Mouse (Mus musculus) limb, embryonic 14.5 days (tissue): ENCODE measurements around the gene Odr4. TPM values are rescaled to one million over a fixed set of nuclear protein-coding genes. Genes with fewer than 3 reads are reported as not detected.
A peak's percentile ranks its signal among the peaks of the same experiment; 100 is the strongest.

Experiments used
- ATAC-seq: fragments of 200-750 bp; cut with Nextera tagmentation; 2 replicates; pipeline ENCODE4 v1.8.0; 2017; ENCODE audit warnings: low read depth, moderate number of reproducible peaks, moderate TSS enrichment; ENCODE audit not compliant: low FRiP score
- DNase-seq: peaks from one replicate; pipeline ENCODE4 v3.0.0-alpha.2; 2015; ENCODE audit warnings: low spot score
- H3K27ac ChIP-seq: fragments of 300-500 bp; sonication (generic); replicated peaks from 2 replicates; pipeline ENCODE4 v1.5.1; 2014; ENCODE audit warnings: low read depth, mild to moderate bottlenecking, low read length, moderate library complexity, mixed read lengths
- H3K27me3 ChIP-seq: fragments of 300-500 bp; sonication (generic); 2 replicates; pipeline ENCODE4 v1.6.1; 2014; ENCODE audit warnings: low read length, mixed read lengths; ENCODE audit not compliant: control insufficient read depth, insufficient read depth
- H3K36me3 ChIP-seq: fragments of 300-500 bp; sonication (generic); 2 replicates; pipeline ENCODE4 v1.6.1; 2014; ENCODE audit warnings: mild to moderate bottlenecking, low read length, moderate library complexity, mixed read lengths; ENCODE audit not compliant: control insufficient read depth, insufficient read depth
- H3K4me1 ChIP-seq: fragments of 300-500 bp; sonication (generic); 2 replicates; pipeline ENCODE4 v1.6.1; 2014; ENCODE audit warnings: antibody characterized with exemption, low read length, mixed read lengths; ENCODE audit not compliant: control insufficient read depth, insufficient read depth
- H3K4me2 ChIP-seq: fragments of 300-500 bp; sonication (generic); replicated peaks from 2 replicates; pipeline ENCODE4 v1.6.1; 2014; ENCODE audit warnings: low read depth, mild to moderate bottlenecking, low read length, moderate library complexity; ENCODE audit not compliant: severe bottlenecking
- H3K4me3 ChIP-seq: fragments of 300-500 bp; sonication (generic); replicated peaks from 2 replicates; pipeline ENCODE4 v1.5.1; 2014; ENCODE audit warnings: low read length
- H3K9ac ChIP-seq: fragments of 300-500 bp; sonication (generic); 2 replicates; pipeline ENCODE4 v1.6.1; 2014; ENCODE audit warnings: mild to moderate bottlenecking, low read depth, low read length, moderate library complexity; ENCODE audit not compliant: severe bottlenecking
- H3K9me3 ChIP-seq: fragments of 300-500 bp; sonication (generic); 2 replicates; pipeline ENCODE4 v1.6.1; 2016; ENCODE audit warnings: low read length; ENCODE audit not compliant: control insufficient read depth
- POLR2A ChIP-seq: fragments of 200-500 bp; IDR thresholded peaks from 2 replicates; pipeline ENCODE4 v1.8.0; 2012; ENCODE audit warnings: inconsistent platforms, mild to moderate bottlenecking, moderate library complexity, borderline replicate concordance; ENCODE audit not compliant: insufficient read depth, insufficient read length; ENCODE audit errors: extremely low read depth
- WGBS: fragments of 180-500 bp; shearing (Covaris S2); extraction: QIAGEN DNeasy Blood & Tissue Kit; methylation state at CpG from one replicate; pipeline ENCODE4 v1.1.7; 2014; 5-methylcytosine and 5-hydroxymethylcytosine counted together
- polyA plus RNA-seq, 2 experiments: library from polyadenylated mRNA; depleted of rRNA in 1 of 2; stranded (reverse) in 1 of 2; unstranded in 1 of 2; fragments of >200 nt; fragmentation: Nextera tagmentation in 1 of 2; extraction: Ambion mirVana in 1 of 2; gene quantifications; 2 replicates each; pipeline versions ENCODE4 v1.2.1 to v1.2.3; 2012 to 2014

Odr4 gene
- polyA plus RNA-seq, 2 experiments = 29.4 to 42.9 TPM

DNA sequence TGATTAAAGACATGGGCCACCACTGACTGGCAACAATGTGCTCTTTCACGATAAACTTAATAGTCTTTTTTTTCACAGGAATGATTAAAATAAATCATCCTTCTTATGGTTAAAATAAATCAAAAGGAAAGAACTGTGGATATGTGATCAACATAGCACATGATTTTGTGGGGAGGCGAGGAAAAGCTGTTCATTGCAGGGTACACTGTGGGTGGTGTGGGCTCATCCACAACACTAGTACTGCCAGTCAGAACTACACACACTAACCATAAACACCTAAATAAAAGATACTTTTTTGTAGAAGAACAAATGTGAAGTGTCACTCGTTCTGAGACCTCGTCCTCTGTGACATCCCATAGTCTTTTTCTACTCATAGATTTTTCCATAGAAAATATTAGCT, 8.7 kb downstream of the Odr4 start:
- TF ChIP-seq POLR2A = no peak
- ATAC-seq = no peak
- H3K36me3 ChIP-seq = peaks cover 50% of the 10 kb centered on the region

DNA sequence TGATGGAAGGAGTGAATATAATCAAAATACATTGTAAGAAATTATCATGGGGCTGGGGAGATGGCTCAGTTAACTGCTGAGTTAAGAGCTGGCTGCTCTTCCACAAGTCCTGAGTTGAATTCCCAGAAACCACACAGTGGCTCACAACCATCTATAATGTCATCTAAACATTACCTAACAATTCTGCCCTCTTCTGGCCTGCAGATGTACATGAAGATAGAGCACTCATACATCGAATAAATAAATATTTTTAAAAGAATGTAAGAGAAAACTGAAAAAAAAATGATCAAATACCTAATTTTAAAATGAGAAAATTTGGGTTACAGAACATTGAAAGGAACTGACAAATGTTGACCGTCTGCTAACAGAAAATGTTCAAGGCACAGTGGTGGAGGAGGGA, 18.6 kb downstream of the Odr4 start:
- no peaks in the 10 kb centered on the region for H3K9me3 ChIP-seq
- ATAC-seq (no peak), DNase-seq (no peak)
- no peaks in the 10 kb centered on the region for H3K4me1 ChIP-seq
- H3K9ac ChIP-seq = no peak overlapping the region
- H3K4me2 ChIP-seq = no peak overlapping the region
- H3K27ac ChIP-seq = no peak overlapping the region
- no peak overlapping the region for H3K4me3 ChIP-seq
- peaks cover 28% of the 10 kb centered on the region for H3K36me3 ChIP-seq
- no peaks in the 10 kb centered on the region for H3K27me3 ChIP-seq
- TF ChIP-seq POLR2A = no peak
- WGBS = 90% methylated on average over 2 of the region's 2 CpGs

More for the DNA sequence above, 8.7 kb downstream of the Odr4 start:
- no peak for DNase-seq
- no peak overlapping the region for H3K27ac ChIP-seq
- no peak overlapping the region for H3K9ac ChIP-seq
- no peaks in the 10 kb centered on the region for H3K9me3 ChIP-seq
- no peak overlapping the region for H3K4me2 ChIP-seq
- no peak overlapping the region for H3K4me3 ChIP-seq
- H3K27me3 ChIP-seq = no peaks in the 10 kb centered on the region
- WGBS = 96% methylated on average over 4 of the region's 4 CpGs
- no peaks in the 10 kb centered on the region for H3K4me1 ChIP-seq

- no peaks in the 10 kb centered on the region for H3K4me1 ChIP-seq
- DNase-seq (peak; percentile 64), ATAC-seq (no peak)
- 83% methylated on average over 3 of the region's 3 CpGs for WGBS
- H3K4me2 ChIP-seq = no peak overlapping the region
- H3K4me3 ChIP-seq = no peak overlapping the region
- H3K27me3 ChIP-seq = no peaks in the 10 kb centered on the region
- peaks cover 22% of the 10 kb centered on the region for H3K36me3 ChIP-seq
- no peaks in the 10 kb centered on the region for H3K9me3 ChIP-seq
- no peak overlapping the region for H3K27ac ChIP-seq
- no peak for TF ChIP-seq POLR2A
- H3K9ac ChIP-seq = no peak overlapping the region
Measured at GRCm38 (mm10) chr1:150372895-150373294, 20.0 kb downstream of the Odr4 start.

GRCm38 (mm10) chr1:150360864-150361263, 32.0 kb downstream of the Odr4 start:
- WGBS = 92% methylated on average over 1 of the region's 1 CpGs
- Histone ChIP-seq H3K4me1 (no peaks in the 10 kb centered on the region), H3K4me3 (no peak overlapping the region), H3K4me2 (no peak overlapping the region), H3K36me3 (peaks cover 15% of the 10 kb centered on the region), H3K9ac (no peak overlapping the region), H3K27ac (no peak overlapping the region), H3K9me3 (no peaks in the 10 kb centered on the region), H3K27me3 (no peaks in the 10 kb centered on the region)
- ATAC-seq (no peak), DNase-seq (no peak)
- no peak for TF ChIP-seq POLR2A

- TF ChIP-seq POLR2A = no peak
- WGBS = 73% methylated on average over 2 of the region's 2 CpGs
- ATAC-seq (no peak), DNase-seq (no peak)
- Histone ChIP-seq H3K27me3 (no peaks in the 10 kb centered on the region), H3K9ac (no peak overlapping the region), H3K4me1 (no peaks in the 10 kb centered on the region), H3K36me3 (no peaks in the 10 kb centered on the region), H3K4me2 (no peak overlapping the region), H3K4me3 (no peak overlapping the region), H3K27ac (no peak overlapping the region), H3K9me3 (no peaks in the 10 kb centered on the region)
Measured at GRCm38 (mm10) chr1:150335111-150335510, 57.8 kb downstream of the Odr4 start.

DNA sequence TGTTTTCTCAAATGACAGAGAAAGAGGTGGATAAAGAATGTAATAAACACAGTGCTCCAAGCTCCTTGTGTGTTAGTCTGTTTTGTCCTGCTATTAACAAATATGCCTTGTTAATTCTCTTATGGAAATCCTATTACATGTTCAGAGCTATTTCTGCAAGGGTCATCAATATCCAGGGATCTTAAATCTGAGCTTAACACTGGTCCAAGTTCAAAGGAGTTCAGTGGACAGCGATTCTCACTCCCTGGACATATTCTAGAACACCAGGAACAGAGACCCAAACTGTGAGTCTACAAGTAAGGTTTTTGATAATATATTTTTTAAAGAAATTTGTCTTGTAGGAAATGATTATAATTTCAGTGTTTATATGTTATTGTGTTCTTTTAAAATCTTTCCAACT, 73.7 kb downstream of the Odr4 start, which contains the start of gene Pdc:
TSS of gene Pdc (plus strand) at position 213 of the 400 bp plus-strand sequence.
- TF ChIP-seq POLR2A = no peak
- ATAC-seq (no peak), DNase-seq (no peak)
- Histone ChIP-seq H3K36me3 (no peaks in the 10 kb centered on the region), H3K27me3 (no peaks in the 10 kb centered on the region), H3K9me3 (no peaks in the 10 kb centered on the region), H3K27ac (no peak within 1 kb of the TSS), H3K4me2 (no peak within 1 kb of the TSS), H3K4me1 (no peaks in the 10 kb centered on the region), H3K4me3 (no peak within 1 kb of the TSS), H3K9ac (no peak within 1 kb of the TSS)
- WGBS = 83% methylated on average over 1 of the region's 1 CpGs

Other genes starting within 250 kb of the Odr4 start
- 0.10 and 0.18 TPM in 2 replicates for gene Pdc, start 73.7 kb downstream of the Odr4 start, polyA plus RNA-seq (2012; rRNA removed)
- gene Pdc, start 73.7 kb downstream of the Odr4 start, polyA plus RNA-seq (2014; fragmentation: Nextera tagmentation; extraction: Ambion mirVana) = not detected in 2 replicates
- 89.4 and 122 TPM in 2 replicates for gene Tpr, start 242 bp downstream of the Odr4 start, polyA plus RNA-seq (2012; rRNA removed)
- 154 and 177 TPM in 2 replicates for gene Tpr, start 242 bp downstream of the Odr4 start, polyA plus RNA-seq (2014; fragmentation: Nextera tagmentation; extraction: Ambion mirVana)
- 1.9 and 2.5 TPM in 2 replicates for gene Prg4, start 73.1 kb upstream of the Odr4 start, polyA plus RNA-seq (2012; rRNA removed)
- 2.3 and 2.8 TPM in 2 replicates for gene Prg4, start 73.1 kb upstream of the Odr4 start, polyA plus RNA-seq (2014; fragmentation: Nextera tagmentation; extraction: Ambion mirVana)